Mouse (Mus musculus): ENCODE results near the gene Crtc1.

The Crtc1 gene

DNA sequence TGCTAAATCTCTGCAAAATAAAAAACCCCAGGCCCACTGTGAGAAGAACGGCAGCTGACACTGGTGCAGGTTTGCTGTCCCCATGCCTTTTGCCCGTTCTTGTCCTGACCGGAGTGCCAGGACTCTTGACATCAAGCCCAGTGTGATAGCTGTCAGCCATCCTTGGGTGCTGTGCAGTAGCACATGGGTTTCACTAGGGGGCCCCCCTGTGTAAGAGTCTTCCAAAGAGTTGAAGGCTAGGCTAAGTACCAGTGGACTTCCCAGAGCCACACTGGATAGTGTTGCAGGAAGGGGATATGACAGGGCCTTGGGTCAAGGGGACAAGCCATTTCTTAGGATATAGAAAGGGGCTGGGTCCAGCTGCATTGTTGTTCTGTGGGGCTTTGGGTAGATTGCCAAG is 56.1 kb downstream of the Crtc1 start:
- peak; percentile 74 for DNase-seq (ENCODE audit: low read depth)

DNA sequence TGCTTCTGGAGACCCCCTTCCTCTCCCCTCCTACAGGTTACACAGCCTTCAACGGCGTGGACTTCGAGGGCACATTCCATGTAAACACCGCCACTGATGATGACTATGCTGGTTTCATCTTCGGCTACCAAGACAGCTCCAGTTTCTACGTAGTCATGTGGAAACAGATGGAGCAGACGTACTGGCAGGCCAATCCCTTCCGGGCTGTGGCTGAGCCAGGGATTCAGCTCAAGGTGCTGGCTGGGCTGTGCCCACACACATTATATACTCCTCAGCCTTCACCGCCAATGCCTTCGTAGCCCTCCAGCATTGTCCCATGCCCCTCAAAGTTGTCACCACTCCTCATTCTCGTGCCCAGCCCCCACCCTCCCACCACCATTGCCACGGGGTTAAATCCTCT is 59.3 kb downstream of the Crtc1 start:
- DNase-seq (ENCODE audit: low read depth) = no peak

- no peak for DNase-seq (ENCODE audit: low read depth)
Observed at GRCm38 (mm10) chr8:70377049-70377448, 62.3 kb downstream of the Crtc1 start.

DNA sequence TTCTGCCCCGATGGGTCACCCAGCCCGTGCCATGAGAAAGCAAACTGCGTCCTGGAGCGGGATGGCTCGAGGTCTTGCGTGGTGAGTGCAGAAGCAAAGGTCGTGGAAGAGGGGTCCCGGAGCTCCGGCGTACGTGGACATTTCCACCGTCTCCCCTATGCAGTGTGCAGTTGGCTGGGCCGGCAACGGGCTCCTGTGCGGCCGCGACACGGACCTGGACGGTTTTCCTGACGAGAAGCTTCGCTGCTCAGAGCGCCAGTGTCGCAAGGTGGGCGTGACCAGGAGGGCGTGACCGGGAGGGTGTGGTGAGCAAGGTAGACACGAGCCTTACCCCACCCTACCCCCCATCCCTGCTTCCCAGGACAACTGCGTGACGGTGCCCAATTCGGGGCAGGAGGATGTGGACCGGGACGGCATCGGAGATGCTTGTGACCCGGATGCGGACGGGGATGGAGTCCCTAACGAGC is 63.1 kb downstream of the Crtc1 start:
- DNase-seq (ENCODE audit: low read depth) = no peak

DNA sequence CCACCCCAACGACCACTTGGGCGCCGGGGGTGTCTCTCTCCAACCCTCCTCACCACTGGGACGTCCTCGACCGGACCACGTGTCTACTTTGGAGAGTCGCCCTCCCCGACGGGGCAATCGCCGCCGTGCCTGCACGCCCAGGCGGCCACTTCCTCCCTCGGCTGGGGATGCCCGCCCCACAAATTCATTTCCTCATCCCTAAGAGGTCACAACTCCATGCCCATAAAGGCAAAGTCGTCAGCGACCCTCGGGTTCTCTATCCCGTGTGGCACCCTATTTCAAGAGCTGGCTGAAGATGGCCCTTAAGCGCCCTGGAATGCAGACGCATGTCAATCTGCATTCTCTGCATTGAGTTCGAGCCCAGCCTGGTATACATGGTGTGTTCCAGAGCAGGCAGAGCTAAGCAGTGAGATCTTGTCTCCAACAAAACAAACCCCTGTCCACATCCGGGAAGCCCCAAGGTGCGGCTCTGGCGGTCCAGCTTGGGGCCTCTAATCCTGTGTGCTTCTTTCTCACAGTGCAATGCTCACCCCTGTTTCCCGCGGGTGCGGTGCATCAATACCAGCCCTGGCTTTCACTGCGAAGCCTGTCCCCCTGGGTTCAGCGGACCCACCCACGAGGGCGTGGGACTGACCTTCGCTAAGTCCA is 64.0 kb downstream of the Crtc1 start:
- DNase-seq (ENCODE audit: low read depth) = no peak

DNA sequence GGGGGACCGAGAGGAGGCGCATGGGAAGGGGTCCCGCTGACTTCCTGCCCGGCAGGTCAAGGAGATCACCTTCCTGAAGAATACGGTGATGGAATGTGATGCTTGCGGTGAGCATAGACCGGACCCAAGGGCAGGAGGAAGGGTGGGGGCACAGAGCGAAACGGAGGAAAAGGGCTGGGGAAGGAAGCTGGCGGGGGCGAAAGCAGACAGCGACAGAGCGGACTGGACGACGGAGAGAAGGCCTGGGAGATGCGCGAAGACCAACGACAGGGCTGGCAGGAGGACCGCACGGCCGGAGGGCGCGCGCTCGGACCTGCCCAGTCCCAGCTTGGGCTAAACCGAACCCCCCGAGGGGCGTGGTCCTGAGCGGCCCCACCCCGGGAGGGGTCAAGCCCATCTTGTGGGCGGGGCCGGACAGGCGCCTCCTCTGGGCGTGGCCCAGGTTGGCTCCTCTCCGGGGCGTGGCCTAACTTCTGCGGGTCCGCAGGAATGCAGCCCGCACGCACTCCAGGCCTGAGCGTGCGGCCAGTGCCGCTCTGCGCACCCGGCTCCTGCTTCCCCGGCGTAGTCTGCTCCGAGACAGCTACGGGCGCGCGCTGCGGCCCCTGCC is 65.0 kb downstream of the Crtc1 start:
- DNase-seq (ENCODE audit: low read depth) = no peak

DNA sequence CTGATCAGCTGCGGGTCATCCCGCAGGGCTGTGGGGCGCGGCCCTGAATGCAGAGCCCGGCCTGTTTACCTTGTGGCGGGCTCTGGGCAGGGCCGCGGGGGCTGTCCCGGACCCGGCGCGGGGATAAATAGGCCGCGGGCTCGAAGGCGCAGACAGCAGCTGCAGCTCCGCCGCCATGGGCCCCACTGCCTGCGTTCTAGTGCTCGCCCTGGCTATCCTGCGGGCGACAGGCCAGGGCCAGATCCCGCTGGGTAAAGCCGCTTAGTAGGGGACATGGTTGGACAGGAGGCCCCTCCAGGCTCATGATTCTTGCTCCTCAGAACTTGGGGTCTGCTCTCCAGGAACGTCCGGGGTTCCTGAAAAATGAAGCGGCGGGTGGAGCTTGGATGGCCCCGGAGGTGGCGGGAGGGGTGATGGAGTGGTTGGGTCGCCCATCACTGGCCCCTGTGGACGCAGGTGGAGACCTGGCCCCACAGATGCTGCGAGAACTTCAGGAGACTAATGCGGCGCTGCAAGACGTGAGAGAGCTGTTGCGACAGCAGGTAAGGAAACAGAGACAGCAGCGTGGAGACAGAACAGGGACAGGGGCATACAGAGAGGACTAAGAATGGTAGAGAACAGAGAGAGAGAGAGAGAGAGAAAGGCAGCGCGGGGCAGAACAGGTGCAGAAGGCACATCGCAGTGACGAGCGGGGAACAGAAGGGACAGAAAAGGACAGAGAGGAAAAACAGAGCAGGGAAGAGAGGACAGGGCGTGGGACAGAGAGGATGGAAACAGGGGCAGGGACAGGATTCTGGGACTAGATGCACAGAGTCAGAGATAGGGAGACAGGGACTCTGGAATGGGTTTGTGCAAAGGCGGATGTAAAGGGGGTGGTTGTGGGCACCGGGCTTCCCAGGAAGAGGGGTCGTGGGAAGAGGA is 65.7 kb downstream of the Crtc1 start, which contains the start of gene Comp:
Comp (plus strand) TSS at position 162 of the 921 bp plus-strand sequence.
- DNase-seq (ENCODE audit: low read depth) = no peak

DNA sequence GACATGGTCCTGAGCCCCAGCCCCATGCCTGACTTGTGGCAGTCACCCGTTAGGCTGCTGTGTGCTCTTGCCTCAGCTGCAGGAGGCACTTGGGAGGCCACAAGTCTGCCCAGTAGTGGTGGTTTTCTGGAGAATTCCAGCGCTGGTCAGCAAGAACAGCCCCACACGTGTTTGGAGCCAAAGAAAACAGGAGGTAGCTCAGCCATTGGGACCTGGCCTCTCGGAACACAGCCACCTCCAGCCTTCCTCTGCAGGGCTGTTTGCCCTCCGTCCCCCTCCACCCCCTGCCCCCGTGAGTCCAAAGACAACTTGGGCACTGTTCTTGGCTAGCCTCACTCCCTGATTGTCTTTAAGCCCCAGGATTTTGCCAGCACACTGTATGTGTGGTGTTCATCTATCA is 67.4 kb downstream of the Crtc1 start:
- DNase-seq (ENCODE audit: low read depth) = no peak

GRCm38 (mm10) chr8:70370476-70370875 is 68.9 kb downstream of the Crtc1 start:
- DNase-seq (ENCODE audit: low read depth) = no peak

DNA sequence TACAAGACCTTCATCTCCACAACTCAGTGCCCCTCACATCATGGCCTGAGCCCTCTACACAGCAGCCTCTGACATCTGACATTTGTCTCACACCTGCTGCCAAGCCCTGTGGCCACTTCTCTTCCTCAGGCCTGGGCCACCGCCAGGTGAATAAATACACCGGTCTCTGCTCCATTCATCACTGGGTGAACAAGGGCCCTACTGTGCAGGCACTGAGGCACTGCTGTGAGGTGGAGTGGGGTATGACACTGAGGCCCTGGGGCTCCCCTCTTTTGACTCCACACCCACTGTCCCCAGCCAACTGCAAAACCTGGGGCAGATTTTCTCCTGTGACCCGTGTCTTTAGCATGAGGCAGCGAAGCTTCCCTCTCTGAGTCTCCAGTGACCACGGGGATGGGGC is 72.8 kb downstream of the Crtc1 start:
- DNase-seq (ENCODE audit: low read depth) = no peak

DNA sequence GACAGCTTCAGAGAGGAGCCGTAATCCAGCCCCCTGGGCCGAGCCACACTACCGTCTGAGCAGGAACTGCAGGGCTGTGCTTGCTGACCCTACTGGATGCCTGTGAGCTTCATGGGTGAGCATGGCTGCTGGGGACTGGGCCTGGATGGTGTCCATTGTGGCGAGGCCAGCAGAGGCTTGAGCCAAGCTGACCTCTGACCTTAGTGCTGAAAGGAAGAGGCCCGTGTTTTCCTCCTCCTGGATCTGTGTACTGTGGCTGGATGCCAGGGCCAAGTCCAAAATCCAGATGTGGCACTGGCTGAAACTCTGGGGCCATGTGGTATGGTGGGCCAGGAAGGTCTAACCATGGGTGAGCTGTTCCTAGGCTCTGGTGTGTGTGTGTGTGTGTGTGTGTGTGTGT is 75.3 kb downstream of the Crtc1 start:
- no peak for DNase-seq (ENCODE audit: low read depth)

DNA sequence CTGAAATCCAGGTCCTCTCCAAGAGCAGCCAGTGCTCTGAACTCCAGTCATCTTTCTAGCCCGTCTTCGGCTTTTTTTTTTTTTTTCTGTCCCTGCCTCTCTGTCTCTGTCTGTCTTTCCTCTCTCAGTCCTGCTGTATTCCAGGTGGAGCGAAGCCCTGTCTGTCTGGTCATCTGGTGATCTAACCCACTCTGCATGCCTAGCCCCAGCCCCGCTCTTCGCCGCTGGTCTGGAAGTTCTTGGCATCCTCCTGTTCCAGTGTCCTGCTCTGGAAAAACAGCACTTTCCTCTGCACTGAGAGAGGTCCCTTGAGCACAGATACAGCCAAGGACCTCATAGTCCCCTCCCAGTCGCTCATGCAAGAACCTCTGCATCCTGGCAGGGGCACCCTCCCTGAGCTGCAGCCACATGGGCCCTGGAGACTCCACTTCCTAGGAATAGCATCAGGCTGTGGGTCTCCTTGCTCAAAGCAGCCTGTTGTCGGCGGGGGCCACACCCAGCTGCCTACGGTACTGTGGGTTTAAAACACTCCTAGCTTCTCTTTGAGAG is 77.8 kb downstream of the Crtc1 start:
- DNase-seq (ENCODE audit: low read depth) = no peak

DNA sequence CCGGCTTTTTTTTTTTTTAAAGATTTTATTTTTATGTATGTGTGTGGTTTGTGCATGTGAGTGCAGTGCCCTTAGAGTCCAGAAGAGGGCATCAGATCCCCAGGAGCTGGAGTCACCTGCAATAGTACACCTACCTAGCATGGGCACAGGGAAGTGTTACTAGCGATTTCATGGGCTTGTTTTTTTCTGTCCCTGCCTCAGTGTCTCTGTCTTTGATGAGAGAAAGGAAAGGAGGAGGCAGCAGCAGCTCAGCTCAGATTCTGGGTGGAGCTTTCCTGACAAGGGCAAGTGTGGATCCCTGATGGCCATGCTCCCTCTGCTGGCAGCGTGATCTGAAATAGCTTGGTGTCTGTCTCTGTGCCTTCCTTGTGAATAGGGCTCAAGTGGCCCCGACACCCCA is 78.6 kb downstream of the Crtc1 start:
- peak; percentile 62 for DNase-seq (ENCODE audit: low read depth)

GRCm38 (mm10) chr8:70359411-70359810 is 80.0 kb downstream of the Crtc1 start:
- DNase-seq (ENCODE audit: low read depth) = peak; percentile 69

- DNase-seq (ENCODE audit: low read depth) = peak; percentile 28
Observed at GRCm38 (mm10) chr8:70356111-70356510, 83.3 kb downstream of the Crtc1 start.

GRCm38 (mm10) chr8:70354004-70354403 is 85.4 kb downstream of the Crtc1 start:
- DNase-seq (ENCODE audit: low read depth) = peak; percentile 49

- peak; percentile 98 for DNase-seq (ENCODE audit: low read depth)
Observed at GRCm38 (mm10) chr8:70353194-70353817, 86.1 kb downstream of the Crtc1 start, which contains the start of gene Upf1. TSS of gene Upf1 (minus strand) at chr8:70353278.

- DNase-seq (ENCODE audit: low read depth) = no peak
Observed at GRCm38 (mm10) chr8:70352657-70353151, 86.7 kb downstream of the Crtc1 start.

- no peak for DNase-seq (ENCODE audit: low read depth)
Observed at GRCm38 (mm10) chr8:70352000-70352384, 87.4 kb downstream of the Crtc1 start.

DNA sequence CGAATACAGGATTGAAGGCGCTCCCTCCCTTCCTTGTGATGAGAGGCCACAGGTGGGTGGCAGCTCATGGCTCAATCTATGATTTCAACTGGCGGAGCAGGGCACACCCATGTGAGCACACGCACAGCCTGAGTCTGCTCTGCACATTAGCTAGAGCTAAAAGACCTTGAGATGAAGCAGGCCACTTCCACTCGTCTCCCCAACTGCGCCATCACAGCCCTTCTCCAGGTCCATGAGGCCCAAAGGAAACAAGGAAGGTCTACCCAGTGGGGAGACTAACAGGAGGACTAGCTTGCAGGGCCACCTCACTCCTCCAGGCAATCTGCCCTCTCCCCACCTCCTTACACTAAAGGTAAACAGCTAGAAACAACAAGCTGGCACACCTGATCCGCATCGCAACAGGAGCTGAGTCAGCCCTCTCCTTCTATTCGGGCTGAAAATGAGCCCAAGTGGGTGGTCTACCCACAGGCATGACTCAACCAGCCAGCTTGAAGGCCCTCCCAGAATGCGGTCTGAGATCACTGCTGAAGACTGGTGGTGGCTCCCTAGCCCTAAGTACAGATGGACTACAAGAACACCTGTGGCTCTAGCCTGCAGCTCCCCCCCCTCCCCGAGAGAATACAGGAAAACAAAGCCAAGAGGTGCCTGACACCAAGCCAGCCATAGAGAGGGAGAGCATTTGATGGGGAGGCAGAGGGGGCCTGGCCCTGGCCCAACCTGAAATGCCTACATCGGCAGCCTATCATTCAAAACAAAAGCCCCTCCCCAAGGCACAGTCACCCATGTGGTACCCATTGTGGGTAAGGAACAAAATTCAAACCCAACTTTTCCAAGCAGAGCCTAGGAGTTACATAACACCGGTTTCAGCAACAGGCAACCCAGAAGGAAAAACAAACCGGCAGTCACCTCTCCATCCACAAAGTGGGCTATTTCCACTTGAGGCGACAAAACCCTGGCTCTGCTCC is 88.1 kb downstream of the Crtc1 start:
- peak; percentile 70 for DNase-seq (ENCODE audit: low read depth)

Measured in 416B (cell line).